Mouse (Mus musculus) intestine, embryonic 14.5 days (tissue): Measurements from ENCODE around the gene Zmynd11. TPM values are rescaled to one million over a fixed set of nuclear protein-coding genes. Genes with fewer than 3 reads are reported as not detected.

Experiments
- ATAC-seq: fragments of 200-750 bp; cut with Nextera tagmentation; replicated peaks from 2 replicates; pipeline ENCODE4 v1.8.0; 2017; ENCODE audit warnings: low read depth, moderate number of reproducible peaks, moderate TSS enrichment, moderate library complexity; ENCODE audit not compliant: low FRiP score, low TSS enrichment
- DNase-seq: peaks from one replicate; pipeline ENCODE4 v3.0.0-alpha.2; 2018; ENCODE audit warnings: low spot score
- H3K27ac ChIP-seq: fragments of 300-500 bp; sonication (generic); 2 replicates; pipeline ENCODE4 v1.5.1; 2014; ENCODE audit warnings: low read depth, mild to moderate bottlenecking, control low read depth
- H3K27me3 ChIP-seq: fragments of 300-500 bp; sonication (generic); replicated peaks from 2 replicates; pipeline ENCODE4 v1.6.1; 2014; ENCODE audit warnings: low read length, control low read depth; ENCODE audit not compliant: control insufficient read depth, insufficient read depth
- H3K36me3 ChIP-seq: fragments of 300-500 bp; sonication (generic); 2 replicates; pipeline ENCODE4 v1.6.1; 2014; ENCODE audit warnings: low read length, control low read depth; ENCODE audit not compliant: control insufficient read depth, insufficient read depth
- H3K4me1 ChIP-seq: fragments of 300-500 bp; sonication (generic); replicated peaks from 2 replicates; pipeline ENCODE4 v1.6.1; 2014; ENCODE audit warnings: low read length, control low read depth, mixed read lengths; ENCODE audit not compliant: control insufficient read depth, insufficient read depth
- H3K4me2 ChIP-seq: fragments of 300-500 bp; sonication (generic); 2 replicates; pipeline ENCODE4 v1.6.1; 2014; ENCODE audit warnings: low read length
- H3K4me3 ChIP-seq: fragments of 300-500 bp; sonication (generic); 2 replicates; pipeline ENCODE4 v1.5.1; 2014; ENCODE audit warnings: low read depth, low read length, control low read depth, mixed read lengths
- H3K9ac ChIP-seq: fragments of 300-500 bp; sonication (generic); 2 replicates; pipeline ENCODE4 v1.6.1; 2014; ENCODE audit warnings: mild to moderate bottlenecking, low read length
- H3K9me3 ChIP-seq: fragments of 300-500 bp; sonication (generic); 2 replicates; pipeline ENCODE4 v1.6.1; 2016; ENCODE audit warnings: low read length, control low read depth; ENCODE audit not compliant: control insufficient read depth
- WGBS: fragments of 180-500 bp; shearing (Covaris S2); extraction: QIAGEN DNeasy Blood & Tissue Kit; methylation state at CpG from one replicate; pipeline ENCODE4 v1.1.7; 2014; 5-methylcytosine and 5-hydroxymethylcytosine counted together
- polyA plus RNA-seq: library from polyadenylated mRNA; unstranded; fragments of >200 nt; fragmentation: Nextera tagmentation; extraction: Ambion mirVana; gene quantifications from 2 replicates; pipeline ENCODE4 v1.2.1, GENCODE M21; 2014

The Zmynd11 gene
- polyA plus RNA-seq, 1 experiment from 2014 or later, result 117 TPM

GRCm38 (mm10) chr13:9708433-9709240 lies 56.5 kb downstream of the Zmynd11 start:
- H3K4me1 ChIP-seq, result no peaks in the 10 kb centered on the region
- H3K4me2 ChIP-seq, result no peak overlapping the region
- H3K27me3 ChIP-seq, result no peaks in the 10 kb centered on the region
- H3K9me3 ChIP-seq, result no peaks in the 10 kb centered on the region
- ATAC-seq, result no peak
- WGBS, result 78% methylated on average over 7 of the region's 7 CpGs
- DNase-seq, result no peak
- H3K9ac ChIP-seq, result no peak overlapping the region
- H3K36me3 ChIP-seq, result peaks cover 28% of the 10 kb centered on the region
- no peak overlapping the region for H3K27ac ChIP-seq
- no peak overlapping the region for H3K4me3 ChIP-seq

- no peak overlapping the region for H3K9ac ChIP-seq
- no peak overlapping the region for H3K4me2 ChIP-seq
- no peak overlapping the region for H3K4me3 ChIP-seq
- no peaks in the 10 kb centered on the region for H3K27me3 ChIP-seq
- no peak overlapping the region for H3K27ac ChIP-seq
- H3K9me3 ChIP-seq, result no peaks in the 10 kb centered on the region
- WGBS, result 91% methylated on average over 8 of the region's 8 CpGs
- H3K36me3 ChIP-seq, result peaks cover 29% of the 10 kb centered on the region
- DNase-seq (no peak), ATAC-seq (no peak)
- H3K4me1 ChIP-seq, result no peaks in the 10 kb centered on the region
Measured at GRCm38 (mm10) chr13:9706720-9707119, 58.4 kb downstream of the Zmynd11 start.

- Histone ChIP-seq H3K9ac (no peak overlapping the region), H3K27me3 (no peaks in the 10 kb centered on the region), H3K27ac (no peak overlapping the region), H3K4me2 (no peak overlapping the region), H3K9me3 (no peaks in the 10 kb centered on the region), H3K4me3 (no peak overlapping the region), H3K4me1 (no peaks in the 10 kb centered on the region), H3K36me3 (peaks cover 17% of the 10 kb centered on the region; the same call in 1 of the 2 replicates)
- DNase-seq, result no peak
- no peak for ATAC-seq
- 79% methylated on average over 12 of the region's 12 CpGs for WGBS
Measured at GRCm38 (mm10) chr13:9702615-9703235, 62.4 kb downstream of the Zmynd11 start.

- no peak overlapping the region for H3K9ac ChIP-seq
- H3K9me3 ChIP-seq, result no peaks in the 10 kb centered on the region
- H3K27me3 ChIP-seq, result no peaks in the 10 kb centered on the region
- H3K4me3 ChIP-seq, result no peak overlapping the region
- no peak overlapping the region for H3K27ac ChIP-seq
- peaks cover 52% of the 10 kb centered on the region for H3K36me3 ChIP-seq
- H3K4me1 ChIP-seq, result no peaks in the 10 kb centered on the region
- ATAC-seq, result no peak
- over 99% methylated on average over 4 of the region's 4 CpGs for WGBS
- no peak overlapping the region for H3K4me2 ChIP-seq
- DNase-seq, result no peak
Measured at GRCm38 (mm10) chr13:9697340-9697739, 67.8 kb downstream of the Zmynd11 start.

GRCm38 (mm10) chr13:9695809-9696208 lies 69.3 kb downstream of the Zmynd11 start:
- Histone ChIP-seq H3K4me2 (no peak overlapping the region), H3K4me1 (no peaks in the 10 kb centered on the region), H3K27me3 (no peaks in the 10 kb centered on the region), H3K36me3 (peaks cover 62% of the 10 kb centered on the region), H3K4me3 (no peak overlapping the region), H3K9ac (no peak overlapping the region), H3K9me3 (no peaks in the 10 kb centered on the region), H3K27ac (no peak overlapping the region)
- DNase-seq, result no peak
- ATAC-seq, result peak; percentile 27; the same call in 1 of the 2 replicates

- no peak overlapping the region for H3K27ac ChIP-seq
- DNase-seq, result no peak
- H3K27me3 ChIP-seq, result no peaks in the 10 kb centered on the region
- WGBS, result 85% methylated on average over 4 of the region's 4 CpGs
- H3K4me2 ChIP-seq, result no peak overlapping the region
- no peaks in the 10 kb centered on the region for H3K4me1 ChIP-seq
- no peak overlapping the region for H3K9ac ChIP-seq
- no peaks in the 10 kb centered on the region for H3K9me3 ChIP-seq
- peaks cover 66% of the 10 kb centered on the region for H3K36me3 ChIP-seq
- H3K4me3 ChIP-seq, result no peak overlapping the region
- no peak for ATAC-seq
Measured at GRCm38 (mm10) chr13:9695403-9695802, 69.7 kb downstream of the Zmynd11 start.

- Histone ChIP-seq H3K36me3 (peaks cover 72% of the 10 kb centered on the region), H3K9ac (no peak overlapping the region), H3K4me3 (no peak overlapping the region), H3K27ac (no peak overlapping the region), H3K4me2 (no peak overlapping the region), H3K4me1 (no peaks in the 10 kb centered on the region), H3K27me3 (no peaks in the 10 kb centered on the region), H3K9me3 (no peaks in the 10 kb centered on the region)
- no peak for ATAC-seq
- WGBS, result 91% methylated on average over 6 of the region's 6 CpGs
- no peak for DNase-seq
Measured at GRCm38 (mm10) chr13:9694651-9695050, 70.5 kb downstream of the Zmynd11 start.

- Histone ChIP-seq H3K9ac (no peak overlapping the region), H3K4me1 (no peaks in the 10 kb centered on the region), H3K27me3 (no peaks in the 10 kb centered on the region), H3K27ac (no peak overlapping the region), H3K36me3 (peaks cover 88% of the 10 kb centered on the region), H3K4me2 (no peak overlapping the region), H3K4me3 (no peak overlapping the region), H3K9me3 (no peaks in the 10 kb centered on the region)
- 81% methylated on average over 3 of the region's 3 CpGs for WGBS
- ATAC-seq, result no peak
- no peak for DNase-seq
Measured at GRCm38 (mm10) chr13:9692876-9693275, 72.3 kb downstream of the Zmynd11 start.

GRCm38 (mm10) chr13:9689366-9689765 lies 75.8 kb downstream of the Zmynd11 start:
- H3K36me3 ChIP-seq, result peaks cover 94% of the 10 kb centered on the region
- no peak for DNase-seq
- no peak overlapping the region for H3K4me2 ChIP-seq
- no peaks in the 10 kb centered on the region for H3K9me3 ChIP-seq
- H3K27ac ChIP-seq, result no peak overlapping the region
- no peaks in the 10 kb centered on the region for H3K4me1 ChIP-seq
- H3K4me3 ChIP-seq, result no peak overlapping the region
- no peaks in the 10 kb centered on the region for H3K27me3 ChIP-seq
- WGBS, result 86% methylated on average over 16 of the region's 16 CpGs
- H3K9ac ChIP-seq, result no peak overlapping the region
- ATAC-seq, result no peak
